ENCODE assay signal across 8 mouse cellular contexts in the genomic region with DNA sequence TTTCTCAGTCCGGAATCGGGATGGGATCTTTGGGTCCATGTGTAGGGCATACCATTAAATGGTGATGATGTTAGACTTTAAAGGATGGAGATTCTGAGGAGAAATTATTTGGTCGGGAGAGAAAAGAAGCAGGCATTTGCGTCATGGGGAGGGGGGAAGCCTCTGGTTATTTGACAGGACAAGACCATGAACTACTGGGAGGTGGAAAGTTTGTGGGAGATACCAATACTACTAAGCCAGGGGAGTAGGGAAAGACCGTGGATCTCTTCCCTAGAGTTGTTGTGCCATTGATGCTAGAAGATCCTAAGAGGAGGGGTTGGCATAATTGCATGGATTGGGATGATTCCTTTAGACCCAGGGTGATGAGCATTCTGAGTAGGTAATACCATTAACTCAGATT. TPM values are rescaled to one million over a fixed set of nuclear protein-coding genes. Genes with fewer than 3 reads are reported as not detected.
DNase-seq lines count a peak whose midpoint lies in the region; ATAC-seq lines count a peak whose summit lies in the region.

No protein-coding gene starts in this region.

- H3K27ac ChIP-seq in embryonic facial prominence, embryonic 14.5 days (replicated peaks; ENCODE audit: low read depth, low read length), result no peak overlapping the region
- no peak overlapping the region for H3K27ac ChIP-seq in limb, embryonic 15.5 days

- H3K27me3 ChIP-seq in embryonic facial prominence, embryonic 14.5 days (replicated peaks; ENCODE audit: control insufficient read depth, insufficient read depth, low read length), result no peaks in the 10 kb centered on the region
- no peaks in the 10 kb centered on the region for H3K27me3 ChIP-seq in limb, embryonic 15.5 days

- peak overlapping the region; percentile 69 for H3K9ac ChIP-seq in embryonic facial prominence, embryonic 14.5 days (ENCODE audit: low read depth, low read length)
- peak overlapping the region; percentile 31; the same call in 1 of the 2 replicates for H3K9ac ChIP-seq in limb, embryonic 15.5 days

- no peaks in the 10 kb centered on the region for H3K9me3 ChIP-seq in embryonic facial prominence, embryonic 14.5 days (ENCODE audit: control insufficient read depth, low read length)
- no peaks in the 10 kb centered on the region for H3K9me3 ChIP-seq in limb, embryonic 15.5 days

- peak; percentile 1 for DNase-seq in embryo, embryonic 10.5 days (ENCODE audit: low spot score)
- DNase-seq in embryo, embryonic 9.5 days (ENCODE audit: extremely low spot score), result no peak
- DNase-seq in 3T3-L1 (ENCODE audit: low read depth, low spot score), result peak; percentile 37
- DNase-seq in embryonic facial prominence, embryonic 14.5 days (ENCODE audit: low spot score), result no peak
- no peak for DNase-seq in adrenal gland, adult 2 months
- DNase-seq in ovary, postnatal 14 days (ENCODE audit: low spot score), result no peak
- DNase-seq in lung, postnatal 36 days, result no peak

- ATAC-seq in embryonic facial prominence, embryonic 14.5 days (ENCODE audit: low read depth), result no peak
- ATAC-seq in limb, embryonic 15.5 days (ENCODE audit: insufficient number of reproducible peaks, low FRiP score, low TSS enrichment, low read depth), result no peak

- WGBS in embryonic facial prominence, embryonic 14.5 days, result 23% methylated on average over 5 of the region's 5 CpGs
- 18% methylated on average over 5 of the region's 5 CpGs for WGBS in limb, embryonic 15.5 days

- H3K4me2 ChIP-seq in embryonic facial prominence, embryonic 14.5 days (ENCODE audit: low read depth, low read length), result peak overlapping the region; percentile 59
- H3K4me2 ChIP-seq in limb, embryonic 15.5 days, result peak overlapping the region; percentile 44

- peak overlapping the region; percentile 48 for H3K4me3 ChIP-seq in embryonic facial prominence, embryonic 14.5 days (ENCODE audit: low read depth, low read length)
- H3K4me3 ChIP-seq in limb, embryonic 15.5 days, result peak overlapping the region; percentile 54

- 0 out of 2 replicates have a peak, but pooled peaks cover 12% of the 10 kb centered on the region for H3K36me3 ChIP-seq in embryonic facial prominence, embryonic 14.5 days (ENCODE audit: control insufficient read depth, insufficient read depth, low read length)
- H3K36me3 ChIP-seq in limb, embryonic 15.5 days, result 0 out of 2 replicates have a peak, but pooled peaks cover 3% of the 10 kb centered on the region

- no peaks in the 10 kb centered on the region for H3K4me1 ChIP-seq in embryonic facial prominence, embryonic 14.5 days (ENCODE audit: control insufficient read depth, insufficient read depth, low read length)
- peaks cover 5% of the 10 kb centered on the region; the same call in 1 of the 2 replicates for H3K4me1 ChIP-seq in limb, embryonic 15.5 days

RNA-seq across cellular contexts. Expression of gene Gripap1, which starts 0.7 kb away (rescaled TPM):
- 32.1 and 32.9 TPM in 2 replicates for polyA plus RNA-seq in embryonic facial prominence, embryonic 14.5 days (2014; fragmentation: Nextera tagmentation; extraction: Ambion mirVana)
- 37.8 and 40.3 TPM in 2 replicates for polyA plus RNA-seq in limb, embryonic 15.5 days (2015; fragmentation: Nextera tagmentation; extraction: Ambion mirVana)
- 10 to 100 TPM; 44.7 to 47.8 TPM for total RNA-seq in adrenal gland, adult 2 months (2021)
- polyA plus RNA-seq in adrenal gland, adult 2 months (2012; rRNA removed), result 18.3 and 19.5 TPM in 2 replicates

RNA-seq across cellular contexts. Expression of gene Tfe3, which starts 27.9 kb away (rescaled TPM):
- polyA plus RNA-seq in embryonic facial prominence, embryonic 14.5 days (2014; fragmentation: Nextera tagmentation; extraction: Ambion mirVana), result 19.5 and 21.0 TPM in 2 replicates
- 30.5 and 31.9 TPM in 2 replicates for polyA plus RNA-seq in limb, embryonic 15.5 days (2015; fragmentation: Nextera tagmentation; extraction: Ambion mirVana)
- total RNA-seq in adrenal gland, adult 2 months (2021), result 10 to 100 TPM; 45.4 to 59.2 TPM
- 40.7 and 41.3 TPM in 2 replicates for polyA plus RNA-seq in adrenal gland, adult 2 months (2012; rRNA removed)

RNA-seq across cellular contexts. Expression of gene Kcnd1, which starts 31.8 kb away (rescaled TPM):
- polyA plus RNA-seq in embryonic facial prominence, embryonic 14.5 days (2014; fragmentation: Nextera tagmentation; extraction: Ambion mirVana), result 3.2 and 3.5 TPM in 2 replicates
- polyA plus RNA-seq in limb, embryonic 15.5 days (2015; fragmentation: Nextera tagmentation; extraction: Ambion mirVana), result 1.3 TPM in 2 replicates
- total RNA-seq in adrenal gland, adult 2 months (2021), result under 1 TPM; 0.86 to 0.92 TPM
- 1.1 and 1.2 TPM in 2 replicates for polyA plus RNA-seq in adrenal gland, adult 2 months (2012; rRNA removed)

RNA-seq across cellular contexts. Expression of gene Ccdc120, which starts 39.6 kb away (rescaled TPM):
- 11.0 and 14.8 TPM in 2 replicates for polyA plus RNA-seq in embryonic facial prominence, embryonic 14.5 days (2014; fragmentation: Nextera tagmentation; extraction: Ambion mirVana)
- polyA plus RNA-seq in limb, embryonic 15.5 days (2015; fragmentation: Nextera tagmentation; extraction: Ambion mirVana), result 14.9 and 21.8 TPM in 2 replicates
- 1 to 10 TPM; 2.9 to 3.7 TPM for total RNA-seq in adrenal gland, adult 2 months (2021)
- polyA plus RNA-seq in adrenal gland, adult 2 months (2012; rRNA removed), result 11.6 and 12.8 TPM in 2 replicates

RNA-seq across cellular contexts. Expression of gene Otud5, which starts 50.9 kb away (rescaled TPM):
- polyA plus RNA-seq in embryonic facial prominence, embryonic 14.5 days (2014; fragmentation: Nextera tagmentation; extraction: Ambion mirVana), result 31.1 and 32.3 TPM in 2 replicates
- 35.9 and 43.7 TPM in 2 replicates for polyA plus RNA-seq in limb, embryonic 15.5 days (2015; fragmentation: Nextera tagmentation; extraction: Ambion mirVana)
- 10 to 100 TPM; 53.9 to 65.8 TPM for total RNA-seq in adrenal gland, adult 2 months (2021)
- 34.5 and 51.6 TPM in 2 replicates for polyA plus RNA-seq in adrenal gland, adult 2 months (2012; rRNA removed)

Comparison
In these comparisons a context has a peak if more than half of its experiments do, and no peak if none do; other contexts are left out.
1. DNase-seq: peak in embryo, embryonic 10.5 days (single experiment) and 3T3-L1 (single experiment); none in embryo, embryonic 9.5 days (single experiment), embryonic facial prominence, embryonic 14.5 days (single experiment), adrenal gland, adult 2 months (single experiment), ovary, postnatal 14 days (single experiment) and lung, postnatal 36 days (single experiment).